Mouse (Mus musculus): ENCODE measurements at regions not wholly inside any gene's neighbourhood (a gene's known extent, or its start where the extent isn't known, plus 50 kb on each side); places are given as distances from the start of the nearest gene placed in this dataset.

GRCm38 (mm10) chr7:49687658-49688376, 51.2 kb upstream of the Dbx1 start:
- TF ChIP-seq CTCF (IDR thresholded peaks at IDR 0.05; ENCODE audit: borderline replicate concordance, insufficient read depth, low read depth, low read length) (no peak), POLR2A (IDR thresholded peaks at IDR 0.05; ENCODE audit: borderline replicate concordance, insufficient read depth, low read length) (no peak)
- Histone ChIP-seq H3K27me3 (ENCODE audit: control insufficient read depth, insufficient read depth, low read length) (peaks cover 1% of the 10 kb centered on the region; the same call in 1 of the 2 replicates), H3K4me3 (replicated peaks; ENCODE audit: insufficient read depth, low read depth, low read length) (no peak overlapping the region), H3K4me1 (ENCODE audit: control insufficient read depth, insufficient read depth, low read length) (no peaks in the 10 kb centered on the region), H3K27ac (ENCODE audit: insufficient read depth, low read length) (no peak overlapping the region)
- 12% methylated on average over 10 of the region's 10 CpGs for WGBS
- DNase-seq, result no peak

- Histone ChIP-seq H3K27ac (ENCODE audit: insufficient read depth, low read length) (no peak overlapping the region), H3K4me1 (ENCODE audit: control insufficient read depth, insufficient read depth, low read length) (no peaks in the 10 kb centered on the region), H3K27me3 (ENCODE audit: control insufficient read depth, insufficient read depth, low read length) (peaks cover 1% of the 10 kb centered on the region; the same call in 1 of the 2 replicates), H3K4me3 (replicated peaks; ENCODE audit: insufficient read depth, low read depth, low read length) (no peak overlapping the region)
- TF ChIP-seq POLR2A (IDR thresholded peaks at IDR 0.05; ENCODE audit: borderline replicate concordance, insufficient read depth, low read length), result no peak
- TF ChIP-seq CTCF (IDR thresholded peaks at IDR 0.05; ENCODE audit: borderline replicate concordance, insufficient read depth, low read depth, low read length), result no peak
- no peak for DNase-seq
- 5% methylated on average over 11 of the region's 11 CpGs for WGBS
These were observed 50.3 kb upstream of the Dbx1 start for GRCm38 (mm10) chr7:49686992-49687391.
